Mouse (Mus musculus) left cerebral cortex, adult 9 months (tissue): Measurements from ENCODE around the gene Wdr48.

Experiments
- DNase-seq, 2 experiments: peaks; one replicate each; pipeline ENCODE4 v3.0.0; 2022; ENCODE audit warnings: low spot score in 2 of 2

Gene Wdr48

GRCm38 (mm10) chr9:119969811-119970210, 75.1 kb downstream of the Wdr48 start:
- no peak for DNase-seq

GRCm38 (mm10) chr9:119970221-119970620, 75.5 kb downstream of the Wdr48 start:
- DNase-seq: no peak

- DNase-seq: peak in 1 of 2 experiments; percentile 53
Measured at GRCm38 (mm10) chr9:119970763-119971656, 76.3 kb downstream of the Wdr48 start.

- DNase-seq: no peak
Measured at GRCm38 (mm10) chr9:119972166-119972565, 77.5 kb downstream of the Wdr48 start.

DNA sequence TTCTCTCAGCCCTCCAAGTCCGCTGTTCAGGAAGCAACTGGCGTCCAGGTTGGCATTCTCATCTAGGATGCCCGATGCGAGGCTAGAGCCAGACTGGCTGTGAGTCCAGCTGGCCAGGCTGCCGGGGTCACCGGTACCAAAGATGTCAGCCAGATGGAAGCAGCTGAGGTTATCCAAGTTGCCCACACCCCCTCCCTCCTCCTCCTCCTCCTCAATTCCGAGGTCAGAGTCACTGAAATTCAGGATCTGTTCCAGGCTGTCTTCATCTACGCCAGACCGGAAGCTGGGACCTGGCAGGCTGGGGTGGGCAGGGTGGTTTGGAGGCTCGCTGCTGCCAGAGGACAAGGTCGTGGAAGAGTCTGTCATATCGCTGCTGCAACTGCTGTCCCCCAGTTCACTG, 77.9 kb downstream of the Wdr48 start:
- DNase-seq: no peak

DNA sequence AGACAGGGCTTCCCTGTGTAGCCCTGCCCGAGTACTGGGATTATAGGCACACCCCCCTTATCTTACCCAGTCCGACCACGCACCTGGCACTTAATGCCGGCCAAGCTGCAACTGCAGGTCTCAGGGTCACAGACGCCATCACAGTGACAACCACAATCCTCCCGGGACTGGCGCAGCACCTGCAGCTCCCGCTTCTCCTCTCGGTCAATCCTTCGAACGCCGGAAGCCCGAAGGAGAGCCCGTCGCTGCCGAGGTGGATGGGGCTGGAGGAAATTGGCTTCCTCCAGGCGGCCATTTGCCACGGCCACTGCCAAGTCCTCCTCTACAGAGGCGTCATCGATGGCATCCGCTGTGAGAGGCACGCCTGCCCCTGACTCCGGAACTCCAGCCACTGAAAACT, 78.6 kb downstream of the Wdr48 start:
- DNase-seq: no peak

DNA sequence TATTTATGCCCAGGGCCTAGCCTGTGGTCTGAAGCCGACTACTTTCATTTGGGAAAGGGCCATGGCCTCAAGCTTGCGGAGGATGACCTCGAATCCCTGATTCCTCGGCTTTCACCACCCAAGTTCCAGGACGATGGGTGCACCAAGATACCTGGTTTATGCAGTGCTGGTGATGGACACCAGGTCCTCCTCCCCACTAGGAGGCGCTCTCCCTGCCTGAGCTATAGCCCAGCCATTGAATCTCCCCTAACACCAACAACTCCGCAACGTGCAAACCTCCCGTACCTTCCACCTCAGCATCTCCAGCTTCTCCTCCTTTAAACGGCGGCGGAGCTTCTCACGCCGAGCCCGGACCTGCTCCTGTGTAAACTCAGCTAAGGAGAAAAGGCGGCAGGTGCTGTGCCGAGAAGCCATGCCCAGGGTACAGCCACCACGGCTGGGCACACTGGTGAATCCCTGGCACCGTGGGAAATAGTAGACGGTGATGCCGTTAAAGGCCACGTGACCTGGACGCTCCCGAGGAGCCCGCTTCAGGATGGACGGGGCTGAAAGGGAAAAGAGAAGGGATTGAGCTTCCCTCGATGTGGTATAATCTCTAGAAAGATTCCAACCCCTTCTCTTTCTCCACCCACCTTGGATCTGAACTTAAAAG, 79.3 kb downstream of the Wdr48 start:
- DNase-seq: no peak

DNA sequence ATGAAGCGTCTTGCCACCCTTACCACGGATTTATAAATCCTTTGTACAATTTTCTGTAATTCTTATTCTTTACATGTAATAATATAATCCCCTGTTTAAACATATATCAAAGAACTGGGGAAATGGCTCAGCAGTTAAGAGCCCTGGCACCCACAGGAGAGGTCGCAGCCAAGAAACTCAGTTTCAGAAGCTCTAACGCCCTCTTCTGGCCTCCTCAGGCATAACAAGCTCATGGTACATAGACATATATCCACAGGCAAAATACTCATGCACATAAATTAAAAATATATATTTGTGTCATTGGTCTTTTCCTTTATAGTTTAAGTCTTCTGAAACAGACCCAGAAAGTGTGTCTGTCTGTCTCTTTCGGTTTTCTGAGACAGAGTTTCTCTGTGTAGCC, 79.9 kb downstream of the Wdr48 start:
- DNase-seq: no peak

GRCm38 (mm10) chr9:119975286-119975685, 80.6 kb downstream of the Wdr48 start:
- DNase-seq: no peak
